Mouse (Mus musculus): ENCODE results near the gene Dnajb11. TPM values are rescaled to one million over a fixed set of nuclear protein-coding genes. Genes with fewer than 3 reads are reported as not detected.

Dnajb11 gene
- polyA plus RNA-seq (2014; fragmentation: Illumina TruSeq; extraction: RNeasy Lipid Tissue Mini Kit (QIAGEN cat#74804); ENCODE audit: low read depth, low replicate concordance), result 69.4 TPM

DNA sequence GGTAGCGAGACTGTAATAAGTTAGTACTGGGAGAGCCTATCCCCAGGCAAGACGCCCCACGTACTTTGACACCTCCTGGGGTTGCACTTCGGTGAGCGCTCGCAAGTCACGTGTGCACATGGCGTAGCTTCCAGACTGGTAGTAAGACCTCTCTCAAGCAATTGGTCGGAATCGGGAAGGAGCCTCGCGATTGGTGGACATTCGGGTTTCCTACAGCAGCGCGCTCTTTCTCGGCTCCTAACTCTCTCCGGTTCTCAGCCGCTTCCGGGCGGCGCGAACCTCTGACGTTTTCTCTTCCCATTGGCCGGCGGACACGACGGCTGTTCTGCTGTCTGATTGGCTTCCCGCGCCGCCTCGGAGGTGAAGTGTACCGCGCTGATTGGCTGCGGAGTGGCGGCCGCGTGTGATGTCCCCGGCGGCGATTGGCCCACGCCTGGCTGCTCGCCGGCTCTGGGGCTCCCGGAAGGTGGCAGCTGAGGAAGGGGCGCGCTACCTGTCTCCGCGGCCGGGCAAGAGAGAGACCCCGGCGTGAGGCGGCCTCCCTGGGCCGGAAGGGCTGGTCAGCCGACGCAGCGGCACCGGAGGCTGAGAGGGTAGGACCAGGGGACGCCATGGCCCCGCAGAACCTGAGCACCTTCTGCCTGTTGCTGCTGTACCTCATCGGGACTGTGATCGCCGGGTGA, at the start of gene Dnajb11, which contains the start of gene Tbccd1:
TSS of gene Dnajb11 (plus strand) at position 415 of the 683 bp plus-strand sequence.
TSS of gene Tbccd1 (minus strand) at position 239 of the 683 bp plus-strand sequence.

GRCm38 (mm10) chr16:22811477-22811876, 46.2 kb upstream of the Dnajb11 start, which contains the start of gene Crygs:
Gene Crygs, minus strand, starts transcription at chr16:22811577.

GRCm38 (mm10) chr16:22890683-22891510, 33.3 kb downstream of the Dnajb11 start, which contains the start of gene Ahsg:
Gene Ahsg, plus strand, starts transcription at chr16:22891277.

DNA sequence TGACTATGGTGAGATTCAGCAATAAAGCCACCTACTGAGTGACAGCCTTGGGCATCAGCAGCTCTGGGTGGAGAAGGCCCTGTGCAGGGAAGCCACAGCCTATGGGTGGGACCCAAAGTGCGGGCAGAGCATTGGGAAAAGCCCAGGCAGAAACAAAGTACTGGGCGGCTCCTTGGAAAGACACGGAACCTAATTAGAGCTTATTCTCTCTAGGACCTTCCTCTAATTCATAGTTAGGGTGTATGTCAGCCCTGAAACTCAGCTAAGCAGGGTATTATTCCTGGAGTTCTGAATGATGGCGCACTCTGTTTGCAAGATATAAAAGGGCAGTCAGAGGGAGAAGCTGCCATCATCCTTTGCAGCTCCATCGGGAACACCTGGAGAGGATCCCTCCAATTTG, 60.4 kb downstream of the Dnajb11 start, which contains the start of gene Fetub:
TSS of gene Fetub (plus strand) at position 301 of the 400 bp plus-strand sequence.

Other genes with a start within 250 kb of the Dnajb11 start
- 0.14 TPM for gene Dgkg, start 200.6 kb upstream of the Dnajb11 start, polyA plus RNA-seq (2014; fragmentation: Illumina TruSeq; extraction: RNeasy Lipid Tissue Mini Kit (QIAGEN cat#74804); ENCODE audit: low read depth, low replicate concordance)
- not detected for gene Crygs, start 46.3 kb upstream of the Dnajb11 start, polyA plus RNA-seq (2014; fragmentation: Illumina TruSeq; extraction: RNeasy Lipid Tissue Mini Kit (QIAGEN cat#74804); ENCODE audit: low read depth, low replicate concordance)
- 14.2 TPM for gene Tbccd1, start 176 bp upstream of the Dnajb11 start, polyA plus RNA-seq (2014; fragmentation: Illumina TruSeq; extraction: RNeasy Lipid Tissue Mini Kit (QIAGEN cat#74804); ENCODE audit: low read depth, low replicate concordance)
- not detected for gene Ahsg, start 33.4 kb downstream of the Dnajb11 start, polyA plus RNA-seq (2014; fragmentation: Illumina TruSeq; extraction: RNeasy Lipid Tissue Mini Kit (QIAGEN cat#74804); ENCODE audit: low read depth, low replicate concordance)
- gene Fetub, start 60.5 kb downstream of the Dnajb11 start, polyA plus RNA-seq (2014; fragmentation: Illumina TruSeq; extraction: RNeasy Lipid Tissue Mini Kit (QIAGEN cat#74804); ENCODE audit: low read depth, low replicate concordance), result 0.97 TPM
- not detected for gene Hrg, start 93.2 kb downstream of the Dnajb11 start, polyA plus RNA-seq (2014; fragmentation: Illumina TruSeq; extraction: RNeasy Lipid Tissue Mini Kit (QIAGEN cat#74804); ENCODE audit: low read depth, low replicate concordance)
- gene Kng2, start 171.6 kb downstream of the Dnajb11 start, polyA plus RNA-seq (2014; fragmentation: Illumina TruSeq; extraction: RNeasy Lipid Tissue Mini Kit (QIAGEN cat#74804); ENCODE audit: low read depth, low replicate concordance), result not detected
- 0.14 TPM for gene Kng1, start 200.0 kb downstream of the Dnajb11 start, polyA plus RNA-seq (2014; fragmentation: Illumina TruSeq; extraction: RNeasy Lipid Tissue Mini Kit (QIAGEN cat#74804); ENCODE audit: low read depth, low replicate concordance)
- gene Eif4a2, start 249.6 kb downstream of the Dnajb11 start, polyA plus RNA-seq (2014; fragmentation: Illumina TruSeq; extraction: RNeasy Lipid Tissue Mini Kit (QIAGEN cat#74804); ENCODE audit: low read depth, low replicate concordance), result 562 TPM